Mouse (Mus musculus) hindbrain, embryonic 12.5 days (tissue): ENCODE measurements around the gene Aim2. TPM values are rescaled to one million over a fixed set of nuclear protein-coding genes. Genes with fewer than 3 reads are reported as not detected.

Experiments used
- polyA plus RNA-seq: library from polyadenylated mRNA; unstranded; fragments of >200 nt; fragmentation: Nextera tagmentation; extraction: Ambion mirVana; gene quantifications from 2 replicates; pipeline ENCODE4 v1.2.1, GENCODE M21; 2016

Gene Aim2
- polyA plus RNA-seq, 1 experiment from 2014 or later = 3.9 TPM

Other genes starting within 250 kb of the Aim2 start
- gene Olfr1408, start 213.5 kb upstream of the Aim2 start, polyA plus RNA-seq = not detected in 2 replicates
- not detected in 2 replicates for gene Olfr1406, start 160.2 kb upstream of the Aim2 start, polyA plus RNA-seq
- gene Olfr218, start 153.1 kb upstream of the Aim2 start, polyA plus RNA-seq = not detected in 2 replicates
- gene Olfr1404, start 138.5 kb upstream of the Aim2 start, polyA plus RNA-seq = not detected in 2 replicates
- gene Fcer1a, start 123.7 kb upstream of the Aim2 start, polyA plus RNA-seq = not detected in 2 replicates
- not detected in 2 replicates for gene Olfr418, start 84.9 kb upstream of the Aim2 start, polyA plus RNA-seq
- not detected in 2 replicates for gene Mptx2, start 73.1 kb upstream of the Aim2 start, polyA plus RNA-seq
- gene Ackr1, start 17.1 kb upstream of the Aim2 start, polyA plus RNA-seq = 7.8 and 9.3 TPM in 2 replicates
- 20.1 and 25.7 TPM in 2 replicates for gene Cadm3, start 16.8 kb downstream of the Aim2 start, polyA plus RNA-seq
- not detected in 2 replicates for gene Ifi206, start 140.2 kb downstream of the Aim2 start, polyA plus RNA-seq
- gene Ifi214, start 185.1 kb downstream of the Aim2 start, polyA plus RNA-seq = not detected in 2 replicates
- not detected in 2 replicates for gene Ifi213, start 248.4 kb downstream of the Aim2 start, polyA plus RNA-seq